In the genomic region with DNA sequence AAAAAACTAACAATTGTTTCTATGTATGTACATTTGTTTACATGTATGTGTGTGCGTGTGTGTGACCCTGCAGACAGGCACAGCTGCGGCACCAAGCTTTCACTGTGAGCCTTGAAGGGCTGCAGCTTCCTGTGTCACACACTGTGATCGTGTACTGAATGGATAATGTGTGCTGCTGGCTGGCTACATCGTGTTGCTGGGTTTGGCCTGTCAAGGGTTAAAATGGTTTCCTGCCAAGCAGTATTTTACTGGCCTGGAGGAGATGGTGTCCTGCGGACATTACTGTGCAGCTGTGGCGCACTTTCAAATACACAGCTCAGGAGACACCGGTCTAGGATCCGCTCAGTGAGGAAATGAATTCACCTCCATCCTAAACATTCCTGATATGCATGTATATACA, we compare ENCODE assay signal across 8 mouse cellular contexts. TPM values are rescaled to one million over a fixed set of nuclear protein-coding genes. Genes with fewer than 3 reads are reported as not detected.
DNase-seq lines count a peak whose midpoint lies in the region; ATAC-seq lines count a peak whose summit lies in the region.

No protein-coding gene starts in this region.

- peaks cover 10% of the 10 kb centered on the region for H3K4me1 ChIP-seq in limb, embryonic 12.5 days (replicated peaks)
- no peaks in the 10 kb centered on the region for H3K4me1 ChIP-seq in stomach, embryonic 16.5 days (ENCODE audit: control insufficient read depth, insufficient read depth, low read length)
- H3K4me1 ChIP-seq in heart, embryonic 11.5 days (ENCODE audit: control insufficient read depth, insufficient read depth, low read length) = no peaks in the 10 kb centered on the region

- peak overlapping the region; percentile 32; the same call in 1 of the 2 replicates for H3K4me2 ChIP-seq in limb, embryonic 12.5 days
- no peak overlapping the region for H3K4me2 ChIP-seq in stomach, embryonic 16.5 days (ENCODE audit: low read depth, low read length)
- no peak overlapping the region for H3K4me2 ChIP-seq in heart, embryonic 11.5 days

- peaks cover 6% of the 10 kb centered on the region; the same call in 1 of the 2 replicates for H3K27me3 ChIP-seq in limb, embryonic 12.5 days
- no peaks in the 10 kb centered on the region for H3K27me3 ChIP-seq in stomach, embryonic 16.5 days (ENCODE audit: control insufficient read depth, insufficient read depth, low read length)
- no peaks in the 10 kb centered on the region for H3K27me3 ChIP-seq in heart, embryonic 11.5 days (ENCODE audit: control insufficient read depth, insufficient read depth, low read length)

- H3K36me3 ChIP-seq in limb, embryonic 12.5 days = peaks cover 10% of the 10 kb centered on the region
- H3K36me3 ChIP-seq in stomach, embryonic 16.5 days (ENCODE audit: control insufficient read depth, insufficient read depth, low read length) = peaks cover 4% of the 10 kb centered on the region; the same call in 1 of the 2 replicates
- peaks cover 10% of the 10 kb centered on the region; the same call in 1 of the 2 replicates for H3K36me3 ChIP-seq in heart, embryonic 11.5 days (ENCODE audit: control insufficient read depth, insufficient read depth, low read length)

- 21% methylated on average over 8 of the region's 8 CpGs for WGBS in limb, embryonic 12.5 days
- WGBS in stomach, embryonic 16.5 days = 41% methylated on average over 8 of the region's 8 CpGs
- 49% methylated on average over 8 of the region's 8 CpGs for WGBS in heart, embryonic 11.5 days (ENCODE audit: insufficient replicate concordance)

- no peak overlapping the region for H3K4me3 ChIP-seq in limb, embryonic 12.5 days (replicated peaks)
- H3K4me3 ChIP-seq in stomach, embryonic 16.5 days (replicated peaks; ENCODE audit: low read length) = no peak overlapping the region
- no peak overlapping the region for H3K4me3 ChIP-seq in heart, embryonic 11.5 days (ENCODE audit: low read depth, low read length)

- 0 out of 2 replicates have a peak overlapping the region, but pooled peaks have one; percentile 12 for H3K27ac ChIP-seq in limb, embryonic 12.5 days
- H3K27ac ChIP-seq in stomach, embryonic 16.5 days (ENCODE audit: low read length) = no peak overlapping the region
- no peak overlapping the region for H3K27ac ChIP-seq in heart, embryonic 11.5 days (ENCODE audit: low read depth, low read length)

- peak; percentile 22 for ATAC-seq in frontal cortex, adult (ENCODE audit: low TSS enrichment)
- peak; percentile 53 for ATAC-seq in limb, embryonic 12.5 days (ENCODE audit: insufficient number of reproducible peaks, insufficient read depth, low FRiP score, low TSS enrichment, low read depth)
- peak; percentile 35; the same call in 1 of the 2 replicates for ATAC-seq in stomach, embryonic 16.5 days (ENCODE audit: insufficient read depth, low FRiP score)
- ATAC-seq in heart, embryonic 11.5 days (replicated peaks; ENCODE audit: insufficient number of reproducible peaks, low FRiP score, low TSS enrichment) = no peak

- peak; percentile 51 for DNase-seq in heart, adult 11 months
- DNase-seq in heart, adult 18-20 months = no peak
- peak; percentile 42 to 52 for DNase-seq in cerebellum, adult 18-20 months
- DNase-seq in gastrocnemius, postnatal 10 days = no peak

- peaks cover 16% of the 10 kb centered on the region for H3K9me3 ChIP-seq in limb, embryonic 12.5 days
- H3K9me3 ChIP-seq in stomach, embryonic 16.5 days (replicated peaks; ENCODE audit: control insufficient read depth, low read length) = peaks cover 12% of the 10 kb centered on the region
- peaks cover 12% of the 10 kb centered on the region for H3K9me3 ChIP-seq in heart, embryonic 11.5 days (replicated peaks; ENCODE audit: control insufficient read depth, low read length)

- no peak overlapping the region for H3K9ac ChIP-seq in limb, embryonic 12.5 days (replicated peaks)
- no peak overlapping the region for H3K9ac ChIP-seq in stomach, embryonic 16.5 days (ENCODE audit: low read length)
- H3K9ac ChIP-seq in heart, embryonic 11.5 days (ENCODE audit: low read depth, low read length) = no peak overlapping the region

RNA-seq across cellular contexts. Expression of a gene that starts 3.7 kb away (rescaled TPM):
- 1 to 10 TPM in 1 of 2 experiments, under 1 TPM in 1; 0.75 to 1.3 TPM for total RNA-seq in heart, adult 18-20 months (2021)
- 2.5 and 3.4 TPM in 2 replicates for polyA plus RNA-seq in limb, embryonic 12.5 days (2016; fragmentation: Nextera tagmentation; extraction: Ambion mirVana)
- polyA plus RNA-seq in stomach, embryonic 16.5 days (2015; fragmentation: Nextera tagmentation; extraction: Ambion mirVana) = 7.5 and 7.9 TPM in 2 replicates
- total RNA-seq in gastrocnemius, postnatal 10 days (2021) = under 1 TPM; 0.33 to 0.54 TPM
- polyA plus RNA-seq in heart, embryonic 11.5 days (2014; fragmentation: Nextera tagmentation; extraction: Ambion mirVana) = 2.1 and 2.2 TPM in 2 replicates

Comparison
In these comparisons a context has a peak if more than half of its experiments do, and no peak if none do; other contexts are left out.
1. DNase-seq: peak in heart, adult 11 months (single experiment) and cerebellum, adult 18-20 months (2 of 2); none in heart, adult 18-20 months (0 of 2) and gastrocnemius, postnatal 10 days (single experiment).